Mouse (Mus musculus): ENCODE data around the gene Ahcyl2.

DNA sequence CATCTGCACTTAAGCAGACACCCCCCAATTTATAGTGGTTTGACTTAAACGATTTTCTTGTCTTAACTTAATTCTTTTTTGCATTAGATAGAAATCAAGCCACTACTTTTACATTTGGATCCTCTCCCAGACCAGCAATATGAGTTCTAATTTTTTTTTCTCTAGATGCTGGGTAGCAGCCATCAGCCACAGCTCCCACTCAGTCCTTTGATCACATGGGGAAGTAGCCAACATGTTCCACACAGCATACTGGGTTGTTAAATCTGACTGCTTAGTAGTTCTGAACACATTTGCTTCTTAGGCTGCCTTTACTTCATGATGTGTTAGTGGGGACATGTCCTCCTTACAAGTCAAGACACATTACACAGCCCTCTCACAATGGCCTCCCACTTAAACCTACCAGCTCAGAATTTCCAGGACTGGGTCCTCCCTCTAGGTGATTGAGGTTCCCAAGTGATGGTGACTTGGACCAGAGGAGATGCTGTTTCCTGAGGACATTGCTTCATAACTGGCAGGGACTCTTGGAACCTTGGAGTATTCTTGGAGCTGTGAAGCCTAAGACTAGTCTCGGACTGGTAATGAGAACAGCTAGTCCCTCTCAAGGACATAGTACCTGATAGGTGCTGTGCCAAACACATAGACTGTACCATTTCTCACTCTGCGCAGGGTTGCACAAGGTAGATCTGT is 16.2 kb upstream of the Ahcyl2 start:
- TF ChIP-seq TAL1 (IDR thresholded peaks at IDR 0.05; ENCODE audit: low read length) = no peak
- no peak for TF ChIP-seq GATA1 (IDR thresholded peaks at IDR 0.05; ENCODE audit: low read length)

All from erythroblast, embryonic 14.5 days (primary cell).